Mouse (Mus musculus) embryonic facial prominence, embryonic 11.5 days (tissue): ENCODE measurements around the gene Cntn4. TPM values are rescaled to one million over a fixed set of nuclear protein-coding genes. Genes with fewer than 3 reads are reported as not detected.

Experiments
- ATAC-seq: fragments of 200-750 bp; cut with Nextera tagmentation; replicated peaks from 2 replicates; pipeline ENCODE4 v1.8.0; 2017; ENCODE audit warnings: low read depth; ENCODE audit not compliant: insufficient number of reproducible peaks, low FRiP score, low TSS enrichment
- DNase-seq: peaks from one replicate; pipeline ENCODE4 v3.0.0-alpha.2; 2015; ENCODE audit warnings: low spot score
- H3K27ac ChIP-seq: fragments of 300-500 bp; sonication (generic); replicated peaks from 2 replicates; pipeline ENCODE4 v1.5.1; 2014; ENCODE audit warnings: mild to moderate bottlenecking, low read depth, low read length, control low read depth
- H3K27me3 ChIP-seq: fragments of 300-500 bp; sonication (generic); 2 replicates; pipeline ENCODE4 v1.6.1; 2014; ENCODE audit warnings: mild to moderate bottlenecking, low read length, moderate library complexity, mixed read lengths; ENCODE audit not compliant: control insufficient read depth, insufficient read depth
- H3K36me3 ChIP-seq: fragments of 300-500 bp; sonication (generic); replicated peaks from 2 replicates; pipeline ENCODE4 v1.6.1; 2014; ENCODE audit warnings: low read depth, mild to moderate bottlenecking, low read length, moderate library complexity, mixed read lengths; ENCODE audit not compliant: control insufficient read depth, insufficient read depth
- H3K4me1 ChIP-seq: fragments of 300-500 bp; sonication (generic); 2 replicates; pipeline ENCODE4 v1.6.1; 2014; ENCODE audit warnings: low read length, mixed read lengths; ENCODE audit not compliant: control insufficient read depth, insufficient read depth
- H3K4me2 ChIP-seq: fragments of 300-500 bp; sonication (generic); 2 replicates; pipeline ENCODE4 v1.6.1; 2014; ENCODE audit warnings: low read depth, mild to moderate bottlenecking, control low read depth, low read length, moderate library complexity
- H3K4me3 ChIP-seq: fragments of 300-500 bp; sonication (generic); 2 replicates; pipeline ENCODE4 v1.5.1; 2014; ENCODE audit warnings: low read depth, low read length, control low read depth
- H3K9ac ChIP-seq: fragments of 300-500 bp; sonication (generic); replicated peaks from 2 replicates; pipeline ENCODE4 v1.6.1; 2014; ENCODE audit warnings: mild to moderate bottlenecking, control low read depth, low read length
- H3K9me3 ChIP-seq: fragments of 300-500 bp; sonication (generic); replicated peaks from 2 replicates; pipeline ENCODE4 v1.6.1; 2016; ENCODE audit warnings: mild to moderate bottlenecking, low read length, inconsistent platforms, mixed read lengths; ENCODE audit not compliant: control insufficient read depth
- WGBS: fragments of 180-500 bp; shearing (Covaris S2); extraction: QIAGEN DNeasy Blood & Tissue Kit; methylation state at CpG from one replicate; pipeline ENCODE4 v1.1.7; 2014; 5-methylcytosine and 5-hydroxymethylcytosine counted together
- polyA plus RNA-seq: library from polyadenylated mRNA; unstranded; fragments of >200 nt; fragmentation: Nextera tagmentation; extraction: Ambion mirVana; gene quantifications from 2 replicates; pipeline ENCODE4 v1.2.1, GENCODE M21; 2014

The Cntn4 gene
- polyA plus RNA-seq, 1 experiment from 2014 or later, result 2.0 TPM

GRCm38 (mm10) chr6:106466267-106467029, 789.0 kb downstream of the Cntn4 start:
- H3K4me1 ChIP-seq, result no peaks in the 10 kb centered on the region
- no peaks in the 10 kb centered on the region for H3K9me3 ChIP-seq
- H3K27ac ChIP-seq, result no peak overlapping the region
- H3K9ac ChIP-seq, result no peak overlapping the region
- no peaks in the 10 kb centered on the region for H3K36me3 ChIP-seq
- WGBS, result 55% methylated on average over 5 of the region's 5 CpGs
- H3K4me2 ChIP-seq, result no peak overlapping the region
- DNase-seq, result no peak
- ATAC-seq, result no peak
- no peak overlapping the region for H3K4me3 ChIP-seq
- no peaks in the 10 kb centered on the region for H3K27me3 ChIP-seq

- no peak for DNase-seq
- whole genome bisulfite sequencing, result 69% methylated on average over 2 of the region's 2 CpGs
- Histone ChIP-seq H3K4me3 (no peak overlapping the region), H3K36me3 (no peaks in the 10 kb centered on the region), H3K9me3 (no peaks in the 10 kb centered on the region), H3K9ac (no peak overlapping the region), H3K4me2 (no peak overlapping the region), H3K27ac (no peak overlapping the region), H3K27me3 (no peaks in the 10 kb centered on the region), H3K4me1 (no peaks in the 10 kb centered on the region)
- ATAC-seq, result no peak
Measured at GRCm38 (mm10) chr6:106471840-106472608, 794.6 kb downstream of the Cntn4 start.

- no peaks in the 10 kb centered on the region for H3K27me3 ChIP-seq
- ATAC-seq (no peak), DNase-seq (no peak)
- whole genome bisulfite sequencing, result 90% methylated on average over 2 of the region's 2 CpGs
- H3K36me3 ChIP-seq, result no peaks in the 10 kb centered on the region
- no peaks in the 10 kb centered on the region for H3K9me3 ChIP-seq
- H3K27ac ChIP-seq, result no peak overlapping the region
- H3K4me3 ChIP-seq, result no peak overlapping the region
- H3K9ac ChIP-seq, result no peak overlapping the region
- H3K4me2 ChIP-seq, result no peak overlapping the region
- H3K4me1 ChIP-seq, result no peaks in the 10 kb centered on the region
Measured at GRCm38 (mm10) chr6:106473871-106474270, 796.4 kb downstream of the Cntn4 start.

- DNase-seq (no peak), ATAC-seq (no peak)
- no peaks in the 10 kb centered on the region for H3K9me3 ChIP-seq
- no peak overlapping the region for H3K4me3 ChIP-seq
- no peaks in the 10 kb centered on the region for H3K27me3 ChIP-seq
- no peaks in the 10 kb centered on the region for H3K4me1 ChIP-seq
- no peak overlapping the region for H3K27ac ChIP-seq
- no peak overlapping the region for H3K4me2 ChIP-seq
- no peak overlapping the region for H3K9ac ChIP-seq
- whole genome bisulfite sequencing, result 85% methylated on average over 1 of the region's 1 CpGs
- no peaks in the 10 kb centered on the region for H3K36me3 ChIP-seq
Measured at GRCm38 (mm10) chr6:106481533-106481932, 804.1 kb downstream of the Cntn4 start.

- H3K4me3 ChIP-seq, result no peak overlapping the region
- H3K4me1 ChIP-seq, result no peaks in the 10 kb centered on the region
- H3K4me2 ChIP-seq, result no peak overlapping the region
- no peaks in the 10 kb centered on the region for H3K36me3 ChIP-seq
- H3K9ac ChIP-seq, result no peak overlapping the region
- ATAC-seq, result no peak
- H3K27me3 ChIP-seq, result no peaks in the 10 kb centered on the region
- no peaks in the 10 kb centered on the region for H3K9me3 ChIP-seq
- 86% methylated on average over 3 of the region's 3 CpGs for WGBS
- DNase-seq, result no peak
- H3K27ac ChIP-seq, result no peak overlapping the region
Measured at GRCm38 (mm10) chr6:106496303-106496702, 818.8 kb downstream of the Cntn4 start.

GRCm38 (mm10) chr6:106499166-106499565, 821.7 kb downstream of the Cntn4 start:
- ATAC-seq, result no peak
- Histone ChIP-seq H3K27ac (no peak overlapping the region), H3K4me2 (no peak overlapping the region), H3K9me3 (no peaks in the 10 kb centered on the region), H3K9ac (no peak overlapping the region), H3K36me3 (no peaks in the 10 kb centered on the region), H3K4me3 (no peak overlapping the region), H3K27me3 (no peaks in the 10 kb centered on the region), H3K4me1 (no peaks in the 10 kb centered on the region)
- 89% methylated on average over 3 of the region's 3 CpGs for WGBS
- no peak for DNase-seq

- WGBS, result 79% methylated on average over 9 of the region's 9 CpGs
- Histone ChIP-seq H3K9me3 (no peaks in the 10 kb centered on the region), H3K36me3 (no peaks in the 10 kb centered on the region), H3K4me1 (no peaks in the 10 kb centered on the region), H3K4me2 (no peak overlapping the region), H3K4me3 (no peak overlapping the region), H3K27me3 (no peaks in the 10 kb centered on the region), H3K27ac (no peak overlapping the region), H3K9ac (no peak overlapping the region)
- ATAC-seq (no peak), DNase-seq (no peak)
Measured at GRCm38 (mm10) chr6:106503961-106504360, 826.5 kb downstream of the Cntn4 start.

- Histone ChIP-seq H3K9me3 (no peaks in the 10 kb centered on the region), H3K9ac (no peak overlapping the region), H3K4me1 (no peaks in the 10 kb centered on the region), H3K4me2 (no peak overlapping the region), H3K36me3 (no peaks in the 10 kb centered on the region), H3K27me3 (no peaks in the 10 kb centered on the region), H3K27ac (no peak overlapping the region), H3K4me3 (no peak overlapping the region)
- ATAC-seq (no peak), DNase-seq (no peak)
- WGBS, result 68% methylated on average over 1 of the region's 1 CpGs
Measured at GRCm38 (mm10) chr6:106520367-106520766, 842.9 kb downstream of the Cntn4 start.
